Mouse (Mus musculus) heart, embryonic 14.5 days (tissue): ENCODE data around the gene Mob3b. TPM values are rescaled to one million over a fixed set of nuclear protein-coding genes. Genes with fewer than 3 reads are reported as not detected.

Experiments
- ATAC-seq: fragments of 200-750 bp; cut with Nextera tagmentation; 2 replicates; pipeline ENCODE4 v1.8.0; 2017; ENCODE audit warnings: low read depth, moderate TSS enrichment; ENCODE audit not compliant: insufficient number of reproducible peaks, insufficient read depth, low FRiP score
- H3K27ac ChIP-seq, 2 experiments: fragments of 200-500 bp in 1 of 2; fragments of 300-500 bp in 1 of 2; sonication (generic) in 1 of 2; replicated peaks in 1 of 2; 2 replicates each; pipeline ENCODE4 v1.5.1; 2012 to 2014; ENCODE audit warnings: low read depth in 2 of 2, low read length in 2 of 2, control low read depth in 1 of 2, mild to moderate bottlenecking in 1 of 2, mixed read lengths in 1 of 2; ENCODE audit not compliant: control insufficient read depth in 1 of 2, insufficient read depth in 1 of 2
- H3K27me3 ChIP-seq: fragments of 300-500 bp; sonication (generic); 2 replicates; pipeline ENCODE4 v1.6.1; 2014; ENCODE audit warnings: mild to moderate bottlenecking, low read length, control low read depth; ENCODE audit not compliant: control insufficient read depth, insufficient read depth
- H3K36me3 ChIP-seq: fragments of 300-500 bp; sonication (generic); 2 replicates; pipeline ENCODE4 v1.6.1; 2014; ENCODE audit warnings: mild to moderate bottlenecking, control low read depth, low read length, mixed read lengths; ENCODE audit not compliant: control insufficient read depth, insufficient read depth
- H3K4me1 ChIP-seq, 2 experiments: fragments of 200-500 bp in 1 of 2; fragments of 300-500 bp in 1 of 2; sonication (generic) in 1 of 2; 2 replicates each; pipeline ENCODE4 v1.6.1; 2012 to 2014; ENCODE audit warnings: low read length in 2 of 2, control low read depth in 1 of 2, mixed read lengths in 1 of 2; ENCODE audit not compliant: control insufficient read depth in 2 of 2, insufficient read depth in 2 of 2
- H3K4me2 ChIP-seq: fragments of 300-500 bp; sonication (generic); 2 replicates; pipeline ENCODE4 v1.6.1; 2014; ENCODE audit warnings: mild to moderate bottlenecking, low read length
- H3K4me3 ChIP-seq, 2 experiments: fragments of 200-500 bp in 1 of 2; fragments of 300-500 bp in 1 of 2; sonication (generic) in 1 of 2; 2 replicates each; pipeline ENCODE4 v1.5.1; 2012 to 2014; ENCODE audit warnings: low read length in 2 of 2, mild to moderate bottlenecking in 2 of 2, control low read depth in 1 of 2, low read depth in 1 of 2, moderate library complexity in 1 of 2; ENCODE audit not compliant: control insufficient read depth in 1 of 2, insufficient read depth in 1 of 2
- H3K9ac ChIP-seq: fragments of 300-500 bp; sonication (generic); 2 replicates; pipeline ENCODE4 v1.6.1; 2014; ENCODE audit warnings: mild to moderate bottlenecking, low read length
- H3K9me3 ChIP-seq: fragments of 300-500 bp; sonication (generic); 2 replicates; pipeline ENCODE4 v1.6.1; 2016; ENCODE audit warnings: low read length, control low read depth; ENCODE audit not compliant: control insufficient read depth
- WGBS: fragments of 180-500 bp; shearing (Covaris S2); extraction: QIAGEN DNeasy Blood & Tissue Kit; methylation state at CpG from one replicate; pipeline ENCODE4 v1.1.7; 2014; 5-methylcytosine and 5-hydroxymethylcytosine counted together
- polyA plus RNA-seq: library from polyadenylated mRNA; unstranded; fragments of >200 nt; fragmentation: Nextera tagmentation; extraction: Ambion mirVana; gene quantifications from 2 replicates; pipeline ENCODE4 v1.2.1, GENCODE M21; 2014

Gene Mob3b
- polyA plus RNA-seq, 1 experiment from 2014 or later, result 3.5 TPM

DNA sequence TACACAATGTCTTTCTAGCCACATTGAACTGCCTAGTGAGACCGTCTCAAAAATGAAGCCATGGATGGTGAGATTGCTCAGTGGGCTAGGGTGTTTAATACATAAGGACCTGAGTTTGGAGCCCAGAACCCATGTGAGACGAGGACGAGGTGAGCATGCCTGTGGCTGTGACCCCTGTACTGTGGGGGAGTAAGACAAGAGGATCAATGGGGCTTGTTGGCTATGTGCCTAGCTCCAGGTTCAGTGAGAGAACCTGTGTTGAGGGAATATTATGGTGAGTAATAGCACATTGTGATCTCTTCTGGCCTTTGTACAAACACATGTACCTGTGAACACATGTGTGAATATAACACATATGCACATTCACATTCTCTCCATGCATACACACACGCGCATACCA lies 116.4 kb downstream of the Mob3b start:
- Histone ChIP-seq H3K9ac (no peak overlapping the region), H3K27me3 (no peaks in the 10 kb centered on the region), H3K4me2 (no peak overlapping the region), H3K27ac (no peak overlapping the region), H3K4me3 (no peak overlapping the region), H3K36me3 (no peaks in the 10 kb centered on the region), H3K4me1 (no peaks in the 10 kb centered on the region), H3K9me3 (0 out of 2 replicates have a peak, but pooled peaks cover 2% of the 10 kb centered on the region)
- 90% methylated on average over 5 of the region's 5 CpGs for WGBS
- no peak for ATAC-seq

DNA sequence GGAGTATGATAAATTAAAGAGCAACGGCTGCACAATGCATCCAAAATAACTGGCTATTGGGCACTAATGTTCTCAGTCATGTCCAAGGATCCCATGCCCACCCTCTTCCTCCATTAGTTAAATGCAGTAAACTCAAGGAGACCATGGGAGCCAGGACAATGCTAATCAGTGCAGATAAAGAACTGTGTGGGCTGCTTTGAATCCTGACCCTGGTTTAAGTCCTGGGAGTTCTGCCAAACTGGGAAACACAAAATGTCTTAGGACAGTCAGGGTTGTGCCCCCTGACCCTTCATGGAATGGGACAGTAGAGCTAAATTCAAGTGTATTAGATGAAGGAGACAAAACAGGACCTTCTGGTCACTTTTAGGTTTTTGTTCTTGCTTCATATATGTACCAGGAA lies 117.0 kb downstream of the Mob3b start:
- H3K27me3 ChIP-seq, result no peaks in the 10 kb centered on the region
- no peak overlapping the region for H3K9ac ChIP-seq
- H3K9me3 ChIP-seq, result 0 out of 2 replicates have a peak, but pooled peaks cover 2% of the 10 kb centered on the region
- no peak overlapping the region for H3K4me3 ChIP-seq
- H3K4me1 ChIP-seq, result no peaks in the 10 kb centered on the region
- no peak overlapping the region for H3K27ac ChIP-seq
- H3K36me3 ChIP-seq, result no peaks in the 10 kb centered on the region
- 88% methylated on average over 1 of the region's 1 CpGs for WGBS
- no peak for ATAC-seq
- H3K4me2 ChIP-seq, result no peak overlapping the region

DNA sequence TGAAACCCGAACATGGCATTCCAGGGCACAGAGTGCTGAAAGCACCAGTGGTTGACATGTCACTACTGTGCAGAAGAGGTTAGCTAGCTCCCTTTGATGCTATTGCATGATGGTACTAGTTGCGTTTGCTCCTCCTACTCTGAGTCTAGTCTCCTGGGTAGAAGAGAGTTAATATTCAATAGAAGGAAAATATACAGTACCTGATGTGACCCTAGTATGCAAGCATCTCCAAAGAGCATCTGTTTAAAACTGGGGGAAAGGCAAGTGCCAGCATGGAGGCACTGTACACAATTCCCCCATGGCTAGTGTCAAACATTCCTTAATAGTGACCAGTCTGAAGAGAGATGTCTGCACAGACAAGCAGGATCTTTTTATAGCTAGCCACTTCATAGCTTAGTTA lies 119.5 kb downstream of the Mob3b start:
- Histone ChIP-seq H3K9me3 (0 out of 2 replicates have a peak, but pooled peaks cover 2% of the 10 kb centered on the region), H3K36me3 (no peaks in the 10 kb centered on the region), H3K27me3 (no peaks in the 10 kb centered on the region), H3K27ac (no peak overlapping the region), H3K4me1 (no peaks in the 10 kb centered on the region), H3K4me2 (no peak overlapping the region), H3K9ac (no peak overlapping the region), H3K4me3 (no peak overlapping the region)
- no peak for ATAC-seq
- WGBS, result 40% methylated on average over 2 of the region's 2 CpGs

DNA sequence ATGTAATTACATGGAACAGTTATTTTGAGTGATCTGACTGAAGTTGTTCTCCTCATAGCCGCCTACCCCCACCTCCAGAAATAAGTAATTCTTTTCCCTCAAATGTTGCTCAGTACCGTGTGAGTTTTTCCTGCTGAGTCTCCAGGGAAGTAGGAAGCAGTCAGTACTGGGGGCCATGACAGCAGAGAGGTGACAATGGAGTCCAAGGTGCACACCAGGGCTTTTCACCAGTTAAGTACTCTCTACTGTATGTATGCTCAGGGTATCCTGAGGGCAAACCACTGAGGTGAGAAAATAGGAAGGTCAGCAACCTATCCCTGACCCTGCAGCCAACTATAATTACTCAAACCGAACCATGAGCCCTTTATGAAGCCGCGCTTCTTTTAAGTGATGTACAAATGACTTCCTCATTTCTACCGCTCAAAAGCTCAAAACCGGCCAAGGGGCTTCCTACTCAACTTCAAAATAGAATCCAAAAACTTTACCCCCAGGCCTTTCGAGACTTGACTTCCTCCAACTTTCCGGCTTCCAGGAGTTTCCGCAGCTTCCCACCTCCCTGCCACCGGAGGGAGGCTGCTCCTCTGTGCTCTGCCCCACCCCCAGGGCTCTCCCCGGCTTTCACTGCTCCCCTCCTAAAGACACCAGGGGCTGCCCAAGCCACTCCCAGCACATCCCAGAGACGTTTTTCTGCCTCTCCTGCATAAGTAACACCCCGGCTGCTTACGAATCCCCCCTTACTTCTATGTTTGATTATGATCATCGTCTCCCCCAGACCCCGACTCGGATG lies 122.6 kb downstream of the Mob3b start:
- H3K27ac ChIP-seq, result no peak overlapping the region
- H3K4me1 ChIP-seq, result no peaks in the 10 kb centered on the region; a peak in 1 of 4 replicates
- 0 out of 2 replicates have a peak, but pooled peaks cover 2% of the 10 kb centered on the region for H3K9me3 ChIP-seq
- H3K9ac ChIP-seq, result no peak overlapping the region
- no peaks in the 10 kb centered on the region for H3K27me3 ChIP-seq
- no peak for ATAC-seq
- H3K36me3 ChIP-seq, result no peaks in the 10 kb centered on the region
- H3K4me3 ChIP-seq, result no peak overlapping the region
- WGBS, result 45% methylated on average over 18 of the region's 18 CpGs
- H3K4me2 ChIP-seq, result peak overlapping the region; percentile 28; the same call in 1 of the 2 replicates

DNA sequence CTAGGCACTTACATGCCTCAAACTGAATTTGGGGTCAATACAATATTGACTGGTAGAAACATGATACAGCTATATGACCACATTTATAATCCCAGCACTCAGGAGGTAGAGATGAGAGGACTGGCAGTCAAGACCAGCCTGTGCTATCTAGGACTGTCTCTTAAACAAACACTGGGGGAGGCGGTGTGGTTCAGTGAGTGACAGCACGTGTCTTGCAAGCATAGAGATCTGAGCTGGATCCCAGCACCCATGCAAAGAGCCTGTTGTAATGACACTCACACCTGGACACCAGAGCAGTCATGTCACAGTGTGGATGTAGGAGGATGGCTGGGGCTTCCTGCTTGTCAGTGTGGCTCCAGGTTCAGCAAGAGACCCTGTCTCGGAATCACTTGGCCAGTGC lies 124.5 kb downstream of the Mob3b start:
- no peak for ATAC-seq
- WGBS, result 78% methylated on average over 3 of the region's 3 CpGs
- H3K4me1 ChIP-seq, result no peaks in the 10 kb centered on the region; a peak in 1 of 4 replicates
- H3K27ac ChIP-seq, result no peak overlapping the region
- H3K36me3 ChIP-seq, result no peaks in the 10 kb centered on the region
- H3K9me3 ChIP-seq, result 0 out of 2 replicates have a peak, but pooled peaks cover 5% of the 10 kb centered on the region
- no peak overlapping the region for H3K9ac ChIP-seq
- H3K4me2 ChIP-seq, result no peak overlapping the region
- H3K27me3 ChIP-seq, result no peaks in the 10 kb centered on the region
- no peak overlapping the region for H3K4me3 ChIP-seq

DNA sequence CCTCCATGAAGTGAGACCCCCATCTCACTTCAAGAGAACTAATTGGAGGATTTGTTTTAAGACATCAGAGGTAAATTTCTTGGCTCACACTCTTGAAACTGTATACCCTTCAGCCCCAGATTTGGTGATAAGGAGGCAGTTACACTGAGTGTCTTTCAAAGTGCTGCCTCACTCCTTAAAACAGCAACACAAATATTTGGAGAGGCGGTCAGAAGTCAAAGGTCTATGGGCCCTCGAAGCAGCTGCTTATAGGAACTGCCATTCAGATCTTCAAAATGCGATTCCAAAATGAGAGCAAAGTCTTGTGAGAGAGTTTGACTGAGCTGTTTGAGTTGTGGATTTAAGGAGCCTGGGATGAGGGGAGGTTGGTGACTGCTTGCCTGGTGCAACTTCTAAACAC lies 125.7 kb downstream of the Mob3b start:
- ATAC-seq, result no peak
- Histone ChIP-seq H3K4me2 (no peak overlapping the region), H3K9me3 (0 out of 2 replicates have a peak, but pooled peaks cover 5% of the 10 kb centered on the region), H3K27me3 (no peaks in the 10 kb centered on the region), H3K9ac (no peak overlapping the region), H3K4me1 (no peaks in the 10 kb centered on the region; a peak in 1 of 4 replicates), H3K36me3 (no peaks in the 10 kb centered on the region), H3K27ac (no peak overlapping the region), H3K4me3 (no peak overlapping the region)
- WGBS, result 59% methylated on average over 3 of the region's 3 CpGs

DNA sequence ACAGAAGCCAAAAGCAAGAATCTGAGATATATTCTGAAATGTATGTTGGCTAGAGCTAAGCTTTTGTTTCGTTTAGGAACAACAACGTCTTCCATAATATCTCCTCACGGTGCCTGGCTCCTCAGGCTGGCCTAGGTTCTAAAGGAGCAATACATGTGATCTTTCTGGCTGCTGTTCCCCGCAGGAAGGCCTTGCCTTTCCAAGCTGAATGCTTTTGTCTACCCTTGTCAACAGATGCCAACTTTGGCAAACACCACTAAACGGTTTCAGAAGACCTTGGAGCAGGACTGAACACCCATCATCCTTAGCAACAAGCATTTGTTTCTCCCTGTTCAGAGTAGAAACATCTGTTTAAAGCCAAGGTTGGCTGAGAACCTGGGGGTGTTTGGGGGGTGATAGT lies 126.1 kb downstream of the Mob3b start:
- Histone ChIP-seq H3K4me2 (no peak overlapping the region), H3K4me1 (no peaks in the 10 kb centered on the region; a peak in 1 of 4 replicates), H3K4me3 (no peak overlapping the region), H3K9me3 (0 out of 2 replicates have a peak, but pooled peaks cover 5% of the 10 kb centered on the region), H3K27ac (no peak overlapping the region), H3K36me3 (no peaks in the 10 kb centered on the region), H3K9ac (no peak overlapping the region), H3K27me3 (no peaks in the 10 kb centered on the region)
- no peak for ATAC-seq
- WGBS, result 67% methylated on average over 5 of the region's 5 CpGs
